26 mouse cellular contexts compared by ENCODE assay signal in the genomic region with DNA sequence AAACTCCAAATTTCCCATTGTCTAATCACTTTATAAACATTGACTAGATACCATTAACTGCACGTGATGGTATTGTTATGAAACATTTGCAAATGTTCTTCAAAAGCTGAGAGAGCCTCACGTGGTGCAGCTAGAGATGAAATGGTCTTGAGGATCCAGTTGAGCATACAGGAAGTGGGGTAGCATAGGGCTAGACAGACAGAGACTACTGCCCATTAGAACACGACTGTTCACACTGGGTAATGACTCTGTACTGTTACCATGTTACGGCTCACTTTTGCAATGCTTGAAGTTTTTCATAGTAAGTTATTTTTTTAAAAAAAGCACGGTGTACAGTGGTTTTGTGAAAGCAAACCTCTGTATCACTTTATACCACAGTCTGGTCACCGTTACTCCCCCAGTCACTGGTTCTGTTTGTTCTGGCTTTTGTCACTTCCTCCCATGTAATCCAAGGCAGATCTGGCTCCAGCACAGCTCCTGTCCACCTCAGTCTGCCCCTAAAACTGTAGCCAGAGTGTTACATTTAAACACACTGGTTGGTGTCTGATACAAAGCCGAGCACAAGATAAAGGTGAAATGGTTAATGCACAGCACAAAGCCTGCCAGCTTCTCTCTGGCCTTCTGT. TPM values are rescaled to one million over a fixed set of nuclear protein-coding genes. Genes with fewer than 3 reads are reported as not detected.
A peak's percentile ranks its signal among the peaks of the same experiment; 100 is the strongest.
DNase-seq lines count a peak whose midpoint lies in the region; ATAC-seq and TF ChIP-seq lines count a peak whose summit lies in the region.
"Had no signal": no experiment of that assay in that cellular context is flagged by ENCODE, and none has a peak within 500 bp of the region (broad histone marks: within the 10 kb centered on the region; RNA-seq: fewer than 3 reads in every experiment).

No protein-coding gene starts in this region.

- no peak overlapping the region for H3K4me2 ChIP-seq in heart, embryonic 14.5 days (ENCODE audit: low read length)
- H3K4me2 ChIP-seq in lung, postnatal 0 days (replicated peaks; ENCODE audit: low read depth, low read length), result no peak overlapping the region
- no peak overlapping the region for H3K4me2 ChIP-seq in midbrain, embryonic 14.5 days (ENCODE audit: low read length)
- H3K4me2 ChIP-seq: hindbrain, embryonic 13.5 days; liver, embryonic 11.5 days had no signal

- no peak for DNase-seq in heart, postnatal 4 days
- peak; percentile 43 for DNase-seq in lung, postnatal 0 days (ENCODE audit: low spot score)
- no peak for DNase-seq in lung, adult 18-20 months
- DNase-seq in T-cell, adult 2 months (ENCODE audit: low spot score), result peak; percentile 37
- peak; percentile 48 for DNase-seq in naive thymus-derived CD4-positive, alpha-beta T cell, adult 2 months (ENCODE audit: low read depth)
- no peak for DNase-seq in midbrain, embryonic 14.5 days
- DNase-seq: adrenal gland, postnatal 25 days; cerebellum, adult 11-12 months; cerebellum, postnatal 25 days; kidney, adult 9 months; kidney, postnatal 4 days; lung, adult 2 months; right cerebral cortex, postnatal 4 days; thymus, adult 2 months had no signal

- ATAC-seq in heart, embryonic 14.5 days (ENCODE audit: insufficient number of reproducible peaks, insufficient read depth, low FRiP score, low read depth), result no peak
- ATAC-seq in lung, postnatal 0 days, result peak; percentile 44
- no peak for ATAC-seq in midbrain, embryonic 14.5 days (ENCODE audit: low FRiP score, low TSS enrichment)

- no peak overlapping the region for H3K4me3 ChIP-seq in heart, embryonic 14.5 days (ENCODE audit: control insufficient read depth in 1 of 2, insufficient read depth in 1 of 2, low read depth in 1 of 2, low read length in 2 of 2)
- no peak overlapping the region for H3K4me3 ChIP-seq in lung, postnatal 0 days (ENCODE audit: low read depth, low read length)
- no peak overlapping the region for H3K4me3 ChIP-seq in midbrain, embryonic 14.5 days (replicated peaks; ENCODE audit: low read depth, low read length)
- H3K4me3 ChIP-seq: hindbrain, embryonic 13.5 days had no signal

- no peaks in the 10 kb centered on the region for H3K27me3 ChIP-seq in heart, embryonic 14.5 days (ENCODE audit: control insufficient read depth, insufficient read depth, low read length)
- no peaks in the 10 kb centered on the region for H3K27me3 ChIP-seq in lung, postnatal 0 days (replicated peaks; ENCODE audit: insufficient read depth, low read length)
- no peaks in the 10 kb centered on the region for H3K27me3 ChIP-seq in midbrain, embryonic 14.5 days (ENCODE audit: control insufficient read depth, insufficient read depth, low read length)
- H3K27me3 ChIP-seq: hindbrain, embryonic 13.5 days had no signal

- H3K4me1 ChIP-seq in heart, embryonic 14.5 days (ENCODE audit: control insufficient read depth in 2 of 2, insufficient read depth in 2 of 2, low read length in 2 of 2), result no peaks in the 10 kb centered on the region
- H3K4me1 ChIP-seq in lung, postnatal 0 days (ENCODE audit: insufficient read depth, low read depth, low read length), result no peaks in the 10 kb centered on the region
- no peaks in the 10 kb centered on the region for H3K4me1 ChIP-seq in midbrain, embryonic 14.5 days (ENCODE audit: control insufficient read depth, insufficient read depth, low read length)
- H3K4me1 ChIP-seq: hindbrain, embryonic 13.5 days had no signal

- H3K9me3 ChIP-seq in heart, embryonic 14.5 days (ENCODE audit: control insufficient read depth, low read length), result no peaks in the 10 kb centered on the region
- no peaks in the 10 kb centered on the region for H3K9me3 ChIP-seq in lung, postnatal 0 days (ENCODE audit: low read length)
- H3K9me3 ChIP-seq in midbrain, embryonic 14.5 days (ENCODE audit: control insufficient read depth, low read length), result no peaks in the 10 kb centered on the region
- H3K9me3 ChIP-seq: hindbrain, embryonic 13.5 days had no signal

- no peaks in the 10 kb centered on the region for H3K36me3 ChIP-seq in heart, embryonic 14.5 days (ENCODE audit: control insufficient read depth, insufficient read depth, low read length)
- H3K36me3 ChIP-seq in lung, postnatal 0 days (ENCODE audit: insufficient read depth, low read length), result no peaks in the 10 kb centered on the region
- H3K36me3 ChIP-seq in midbrain, embryonic 14.5 days (ENCODE audit: control insufficient read depth, insufficient read depth, low read length), result no peaks in the 10 kb centered on the region
- H3K36me3 ChIP-seq: hindbrain, embryonic 13.5 days had no signal

- H3K27ac ChIP-seq in heart, embryonic 14.5 days (replicated peaks in 1 of 2; ENCODE audit: control insufficient read depth in 1 of 2, insufficient read depth in 1 of 2, low read depth in 2 of 2, low read length in 2 of 2), result peak overlapping the region; percentile 20 to 52; a peak in 2 of 4 replicates
- H3K27ac ChIP-seq in lung, postnatal 0 days (ENCODE audit: low read length), result no peak overlapping the region
- H3K27ac ChIP-seq in midbrain, embryonic 14.5 days (replicated peaks; ENCODE audit: low read depth, low read length), result no peak overlapping the region
- H3K27ac ChIP-seq: hindbrain, embryonic 13.5 days had no signal

- TF ChIP-seq CTCF in lung, postnatal 0 days (IDR thresholded peaks at IDR 0.05), result no peak

- 49% methylated on average over 7 of the region's 7 CpGs for WGBS in heart, embryonic 14.5 days
- WGBS in lung, postnatal 0 days, result 29% methylated on average over 7 of the region's 7 CpGs
- 72% methylated on average over 7 of the region's 7 CpGs for WGBS in midbrain, embryonic 14.5 days

- no peak overlapping the region for H3K9ac ChIP-seq in heart, embryonic 14.5 days (ENCODE audit: low read length)
- no peak overlapping the region for H3K9ac ChIP-seq in lung, postnatal 0 days (replicated peaks; ENCODE audit: low read depth)
- no peak overlapping the region for H3K9ac ChIP-seq in midbrain, embryonic 14.5 days (replicated peaks; ENCODE audit: low read length)
- H3K9ac ChIP-seq: hindbrain, embryonic 13.5 days had no signal

- TF ChIP-seq EP300 in lung, postnatal 0 days (IDR thresholded peaks at IDR 0.05), result no peak

RNA-seq across cellular contexts. Expression of gene Spesp1, which starts 11.1 kb away (rescaled TPM):
- polyA plus RNA-seq in heart, embryonic 14.5 days (2014; fragmentation: Nextera tagmentation; extraction: Ambion mirVana), result not detected in 2 replicates
- not detected for total RNA-seq in heart, postnatal 4 days (2021)
- polyA plus RNA-seq in lung, postnatal 0 days (2015; fragmentation: Nextera tagmentation; extraction: Ambion mirVana), result not detected in 2 replicates
- not detected in 2 replicates for polyA plus RNA-seq in midbrain, embryonic 14.5 days (2014; fragmentation: Nextera tagmentation; extraction: Ambion mirVana)
- total RNA-seq: adrenal gland, postnatal 25 days; gastrocnemius, adult 18-20 months; gastrocnemius, postnatal 4 days; megakaryocyte-erythroid progenitor cell, adult 5-6 weeks; midbrain, postnatal 0 days had no signal
- polyA plus RNA-seq: forebrain, embryonic 11.5 days; hindbrain, embryonic 13.5 days; intestine, embryonic 14.5 days; limb, embryonic 11.5 days; liver, embryonic 11.5 days; lung, adult 2 months; midbrain, postnatal 0 days; neural tube, embryonic 11.5 days; stomach, embryonic 16.5 days had no signal

Comparison
In these comparisons a context has a peak if more than half of its experiments do, and no peak if none do; other contexts are left out.
1. DNase-seq: peak in lung, postnatal 0 days (single experiment), T-cell, adult 2 months (single experiment) and naive thymus-derived CD4-positive, alpha-beta T cell, adult 2 months (single experiment); none in heart, postnatal 4 days (single experiment), lung, adult 18-20 months (0 of 2) and midbrain, embryonic 14.5 days (single experiment).
2. H3K27ac ChIP-seq: peak in heart, embryonic 14.5 days (2 of 2); none in lung, postnatal 0 days (single experiment) and midbrain, embryonic 14.5 days (single experiment).